Mouse (Mus musculus) right cerebral cortex, postnatal 14 days (tissue): ENCODE data around the gene Slc11a2.

ENCODE experiments used
- DNase-seq: peaks from one replicate; pipeline ENCODE4 v3.0.0; 2022

Gene Slc11a2

GRCm38 (mm10) chr15:100424396-100425122 is at the start of gene Slc11a2:
TSS of gene Slc11a2 (minus strand) at chr15:100425072.
- DNase-seq: no peak

GRCm38 (mm10) chr15:100473926-100474503 is 49.1 kb upstream of the Slc11a2 start:
- DNase-seq: no peak

- no peak for DNase-seq
Measured at GRCm38 (mm10) chr15:100470037-100470436, 45.2 kb upstream of the Slc11a2 start.

GRCm38 (mm10) chr15:100469189-100469545 is 44.3 kb upstream of the Slc11a2 start:
- no peak for DNase-seq

- peak; percentile 92 for DNase-seq
Measured at GRCm38 (mm10) chr15:100468295-100469188, 43.7 kb upstream of the Slc11a2 start, which contains the start of gene Letmd1. TSS of gene Letmd1 (plus strand) at chr15:100469023.

GRCm38 (mm10) chr15:100467738-100468137 is 42.9 kb upstream of the Slc11a2 start:
- no peak for DNase-seq

GRCm38 (mm10) chr15:100465432-100465831 is 40.6 kb upstream of the Slc11a2 start:
- no peak for DNase-seq

GRCm38 (mm10) chr15:100463712-100464111 is 38.8 kb upstream of the Slc11a2 start:
- DNase-seq: peak; percentile 78

GRCm38 (mm10) chr15:100462086-100462485 is 37.2 kb upstream of the Slc11a2 start:
- DNase-seq: no peak

GRCm38 (mm10) chr15:100461646-100462045 is 36.8 kb upstream of the Slc11a2 start:
- no peak for DNase-seq

GRCm38 (mm10) chr15:100460942-100461341 is 36.1 kb upstream of the Slc11a2 start:
- no peak for DNase-seq

- DNase-seq: peak; percentile 71
Measured at GRCm38 (mm10) chr15:100458055-100458454, 33.2 kb upstream of the Slc11a2 start.

- DNase-seq: peak; percentile 82
Measured at GRCm38 (mm10) chr15:100457340-100457739, 32.5 kb upstream of the Slc11a2 start.

GRCm38 (mm10) chr15:100456356-100456991 is 31.6 kb upstream of the Slc11a2 start:
- no peak for DNase-seq

- DNase-seq: no peak
Measured at GRCm38 (mm10) chr15:100452486-100452885, 27.6 kb upstream of the Slc11a2 start.

GRCm38 (mm10) chr15:100451245-100451644 is 26.4 kb upstream of the Slc11a2 start:
- DNase-seq: peak; percentile 62

GRCm38 (mm10) chr15:100449495-100449894 is 24.6 kb upstream of the Slc11a2 start:
- no peak for DNase-seq

GRCm38 (mm10) chr15:100448572-100448971 is 23.7 kb upstream of the Slc11a2 start:
- DNase-seq: no peak

- no peak for DNase-seq
Measured at GRCm38 (mm10) chr15:100446887-100447286, 22.0 kb upstream of the Slc11a2 start.

GRCm38 (mm10) chr15:100443126-100443922 is 18.5 kb upstream of the Slc11a2 start:
- peak; percentile 85 for DNase-seq

GRCm38 (mm10) chr15:100436518-100436917 is 11.6 kb upstream of the Slc11a2 start:
- DNase-seq: no peak

- no peak for DNase-seq
Measured at GRCm38 (mm10) chr15:100436112-100436511, 11.2 kb upstream of the Slc11a2 start.
